Mouse (Mus musculus) forebrain, postnatal 0 days (tissue): Measurements from ENCODE around the gene Tpsab1. TPM values are rescaled to one million over a fixed set of nuclear protein-coding genes. Genes with fewer than 3 reads are reported as not detected.

Experiments
- ATAC-seq: fragments of 200-750 bp; cut with Nextera tagmentation; 2 replicates; pipeline ENCODE4 v1.8.0; 2017; ENCODE audit warnings: mild to moderate bottlenecking, moderate library complexity
- DNase-seq: peaks from one replicate; pipeline ENCODE4 v3.0.0-alpha.2; 2015
- H3K27ac ChIP-seq: fragments of 300-500 bp; sonication (generic); 2 replicates; pipeline ENCODE4 v1.5.1; 2014; ENCODE audit warnings: low read depth, mild to moderate bottlenecking, antibody characterized with exemption, low read length, moderate library complexity, mixed read lengths
- H3K27me3 ChIP-seq: fragments of 300-500 bp; sonication (generic); 2 replicates; pipeline ENCODE4 v1.6.1; 2014; ENCODE audit warnings: mild to moderate bottlenecking, low read length, mixed read lengths; ENCODE audit not compliant: insufficient read depth
- H3K36me3 ChIP-seq: fragments of 300-500 bp; sonication (generic); 2 replicates; pipeline ENCODE4 v1.6.1; 2014; ENCODE audit warnings: mild to moderate bottlenecking, moderate library complexity; ENCODE audit not compliant: insufficient read depth
- H3K4me1 ChIP-seq: fragments of 300-500 bp; sonication (generic); 2 replicates; pipeline ENCODE4 v1.6.1; 2014; ENCODE audit warnings: antibody characterized with exemption; ENCODE audit not compliant: insufficient read depth
- H3K4me2 ChIP-seq: fragments of 300-500 bp; sonication (generic); 2 replicates; pipeline ENCODE4 v1.6.1; 2014; ENCODE audit warnings: low read depth, mild to moderate bottlenecking, moderate library complexity
- H3K4me3 ChIP-seq: fragments of 300-500 bp; sonication (generic); 2 replicates; pipeline ENCODE4 v1.5.1; 2014; ENCODE audit warnings: low read depth, low read length, mixed read lengths
- H3K9ac ChIP-seq: fragments of 300-500 bp; sonication (generic); 2 replicates; pipeline ENCODE4 v1.6.1; 2014; ENCODE audit warnings: mild to moderate bottlenecking
- H3K9me3 ChIP-seq: fragments of 300-500 bp; sonication (generic); 2 replicates; pipeline ENCODE4 v1.6.1; 2016; ENCODE audit warnings: low read length
- CTCF ChIP-seq: sonication (generic); IDR thresholded peaks from 2 replicates; pipeline ENCODE4 v1.5.1; 2016; ENCODE audit warnings: antibody characterized with exemption, control low read depth, low read depth
- WGBS: fragments of 180-500 bp; shearing (Covaris S2); extraction: QIAGEN DNeasy Blood & Tissue Kit; methylation state at CpG from one replicate; pipeline ENCODE4 v1.1.7; 2014; 5-methylcytosine and 5-hydroxymethylcytosine counted together
- polyA plus RNA-seq: library from polyadenylated mRNA; unstranded; fragments of >200 nt; fragmentation: Nextera tagmentation; extraction: Ambion mirVana; gene quantifications from 2 replicates; pipeline ENCODE4 v1.2.1, GENCODE M21; 2015
- total RNA-seq: library from RNA; depleted of rRNA; stranded (reverse); fragments of >200 nt; gene quantifications from 2 replicates; pipeline ENCODE4 v1.2.3, GENCODE M21; 2014; rRNA removed

Tpsab1 gene
- total RNA-seq, result not detected in 2 replicates
- polyA plus RNA-seq, result 0.13 TPM in 1 of 2 replicates, not detected in the other

DNA sequence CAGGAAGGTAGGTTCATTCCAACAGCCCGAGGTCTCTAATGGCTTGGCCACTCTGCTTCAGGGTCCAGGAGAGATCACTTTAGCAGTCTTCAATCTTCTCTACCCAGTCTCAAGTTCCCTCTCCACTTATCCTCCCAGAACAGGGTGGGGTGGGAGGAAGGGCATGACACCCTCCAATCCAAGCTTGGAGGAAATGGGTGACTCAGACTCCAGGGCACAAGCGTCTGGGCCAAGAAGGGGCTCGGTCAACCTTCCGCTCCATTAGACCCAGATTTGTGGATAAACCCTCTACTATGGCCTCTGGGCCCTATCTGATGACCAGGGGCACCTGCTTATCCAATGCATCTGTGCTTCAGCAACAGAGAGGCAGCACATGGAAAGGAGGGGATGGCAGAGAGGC, at the start of gene Tpsab1:
Gene Tpsab1 (minus strand): TSS at position 101 of the 400 bp plus-strand sequence.
- H3K4me3 ChIP-seq, result no peak within 1 kb of the TSS
- no peak for TF ChIP-seq CTCF
- H3K36me3 ChIP-seq, result no peaks in the 10 kb centered on the region
- no peak for ATAC-seq
- H3K4me1 ChIP-seq, result no peaks in the 10 kb centered on the region
- no peaks in the 10 kb centered on the region for H3K27me3 ChIP-seq
- H3K27ac ChIP-seq, result no peak within 1 kb of the TSS
- H3K9me3 ChIP-seq, result no peaks in the 10 kb centered on the region
- no peak within 1 kb of the TSS for H3K9ac ChIP-seq
- DNase-seq, result no peak
- 84% methylated on average over 4 of the region's 4 CpGs for WGBS
- no peak within 1 kb of the TSS for H3K4me2 ChIP-seq

DNA sequence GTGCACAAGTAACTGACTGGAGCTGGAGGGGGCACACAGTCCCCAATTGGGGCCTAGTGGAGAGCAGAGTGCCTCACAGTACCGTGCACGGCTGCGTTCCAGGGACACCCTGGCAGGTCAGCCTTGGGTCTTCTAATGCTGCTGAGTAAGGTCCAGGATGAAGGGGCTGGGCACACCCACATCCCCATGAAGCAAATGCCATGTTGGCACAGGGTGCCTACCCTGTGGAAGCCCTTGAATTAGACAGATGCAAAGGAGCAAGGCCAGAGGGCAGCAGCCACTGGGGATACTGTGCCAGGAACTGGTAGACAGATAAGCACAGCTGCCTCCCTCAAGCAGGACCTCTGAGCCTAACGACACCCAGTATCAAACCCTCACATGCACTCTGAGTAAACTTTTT, 49.2 kb upstream of the Tpsab1 start:
- Histone ChIP-seq H3K4me1 (no peaks in the 10 kb centered on the region), H3K36me3 (peaks cover 30% of the 10 kb centered on the region), H3K9ac (no peak overlapping the region), H3K27me3 (no peaks in the 10 kb centered on the region), H3K27ac (no peak overlapping the region), H3K4me2 (no peak overlapping the region), H3K4me3 (no peak overlapping the region), H3K9me3 (no peaks in the 10 kb centered on the region)
- DNase-seq (no peak), ATAC-seq (no peak)
- WGBS, result 88% methylated on average over 4 of the region's 4 CpGs
- no peak for TF ChIP-seq CTCF

DNA sequence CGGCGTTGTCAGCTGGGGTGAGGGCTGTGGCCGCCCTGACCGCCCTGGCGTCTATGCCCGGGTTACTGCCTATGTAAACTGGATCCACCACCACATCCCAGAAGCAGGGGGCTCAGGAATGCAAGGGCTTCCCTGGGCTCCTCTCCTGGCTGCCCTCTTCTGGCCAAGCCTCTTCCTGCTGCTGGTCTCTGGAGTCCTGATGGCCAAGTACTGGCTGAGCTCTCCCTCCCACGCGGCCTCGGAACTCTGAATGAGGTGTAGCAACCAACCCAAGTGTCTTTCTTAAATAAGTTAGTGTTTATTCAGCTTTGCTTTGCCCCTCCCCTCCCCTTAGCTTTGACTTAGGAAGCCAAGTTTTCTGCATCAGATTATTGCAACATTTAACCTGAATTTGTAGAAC, 28.6 kb upstream of the Tpsab1 start:
- Histone ChIP-seq H3K27me3 (no peaks in the 10 kb centered on the region), H3K4me3 (no peak overlapping the region), H3K27ac (no peak overlapping the region), H3K36me3 (peaks cover 25% of the 10 kb centered on the region; the same call in 1 of the 2 replicates), H3K4me2 (no peak overlapping the region), H3K4me1 (no peaks in the 10 kb centered on the region), H3K9ac (no peak overlapping the region), H3K9me3 (no peaks in the 10 kb centered on the region)
- 46% methylated on average over 9 of the region's 9 CpGs for WGBS
- DNase-seq, result peak; percentile 12
- ATAC-seq, result 0 out of 2 replicates have a peak, but pooled peaks have one; percentile 47
- TF ChIP-seq CTCF, result peak; percentile 58

DNA sequence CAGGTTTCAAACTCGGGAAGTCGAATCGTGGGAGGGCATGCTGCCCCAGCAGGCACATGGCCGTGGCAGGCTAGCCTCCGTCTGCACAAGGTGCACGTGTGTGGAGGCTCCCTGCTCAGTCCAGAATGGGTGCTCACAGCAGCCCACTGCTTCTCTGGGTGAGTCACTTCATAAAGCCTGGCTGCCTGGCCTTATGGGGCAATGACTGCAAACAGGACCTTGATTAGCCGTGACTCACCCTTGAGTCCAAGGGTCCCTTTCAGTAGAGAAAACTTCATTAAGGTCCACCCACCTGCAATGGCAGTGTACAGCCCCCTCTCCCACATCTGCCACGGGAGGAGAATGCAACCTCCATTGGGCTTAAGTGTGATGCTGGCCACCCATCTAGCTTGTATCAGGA, 27.1 kb upstream of the Tpsab1 start:
- Histone ChIP-seq H3K4me1 (no peaks in the 10 kb centered on the region), H3K27ac (no peak overlapping the region), H3K9ac (no peak overlapping the region), H3K4me2 (no peak overlapping the region), H3K9me3 (no peaks in the 10 kb centered on the region), H3K4me3 (no peak overlapping the region), H3K36me3 (peaks cover 21% of the 10 kb centered on the region; the same call in 1 of the 2 replicates), H3K27me3 (no peaks in the 10 kb centered on the region)
- no peak for DNase-seq
- no peak for TF ChIP-seq CTCF
- no peak for ATAC-seq
- WGBS, result 76% methylated on average over 8 of the region's 8 CpGs

DNA sequence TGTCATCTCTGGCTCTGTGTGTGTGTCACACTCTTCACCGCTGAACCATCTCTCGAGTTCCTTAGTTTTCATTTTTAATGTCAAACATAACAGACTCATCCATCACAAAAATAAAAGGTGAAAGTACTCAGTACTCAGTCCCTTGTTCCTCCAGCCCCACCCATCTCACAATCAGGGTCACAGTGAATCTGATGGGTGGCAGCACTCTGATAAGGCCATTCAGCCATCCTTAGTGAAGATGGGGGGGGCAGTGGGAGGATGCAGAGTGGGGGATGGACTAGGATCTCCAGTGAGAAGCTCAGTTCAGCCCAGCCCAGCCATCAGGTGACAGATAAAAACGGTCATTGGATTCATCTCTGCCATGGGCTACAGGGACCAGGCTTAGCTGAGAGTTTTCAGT, 23.6 kb upstream of the Tpsab1 start, which contains the start of gene Tpsg1:
Gene Tpsg1 (plus strand): TSS at position 301 of the 400 bp plus-strand sequence.
- Histone ChIP-seq H3K27ac (no peak within 1 kb of the TSS), H3K4me2 (no peak within 1 kb of the TSS), H3K4me3 (no peak within 1 kb of the TSS), H3K4me1 (no peaks in the 10 kb centered on the region), H3K27me3 (no peaks in the 10 kb centered on the region), H3K36me3 (no peaks in the 10 kb centered on the region), H3K9me3 (no peaks in the 10 kb centered on the region), H3K9ac (no peak within 1 kb of the TSS)
- DNase-seq (no peak), ATAC-seq (no peak)
- 80% methylated on average over 3 of the region's 3 CpGs for WGBS
- TF ChIP-seq CTCF, result no peak

DNA sequence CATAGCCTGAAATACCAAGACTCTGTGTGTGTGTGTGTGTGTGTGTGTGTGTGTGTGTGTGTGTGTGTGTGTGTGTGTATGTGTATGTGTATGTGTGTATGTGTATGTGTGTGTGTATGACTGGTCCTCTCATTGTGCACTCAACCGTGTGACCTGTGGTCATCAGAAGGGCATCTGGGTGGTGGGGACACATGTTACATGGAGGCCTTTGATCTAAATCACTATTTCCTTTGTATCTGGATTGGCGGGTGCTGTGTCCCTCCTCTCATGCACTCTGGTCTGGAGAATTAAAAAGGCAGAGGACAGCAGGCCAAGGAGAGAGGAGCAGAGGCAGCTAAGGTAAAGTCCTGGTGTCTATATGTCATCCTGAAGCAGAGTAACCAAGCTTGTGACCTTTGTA, 20.6 kb upstream of the Tpsab1 start, which contains the start of gene Tpsb2:
Gene Tpsb2 (plus strand): TSS at position 301 of the 400 bp plus-strand sequence.
- Histone ChIP-seq H3K4me3 (no peak within 1 kb of the TSS), H3K4me2 (no peak within 1 kb of the TSS), H3K27me3 (no peaks in the 10 kb centered on the region), H3K9ac (no peak within 1 kb of the TSS), H3K4me1 (no peaks in the 10 kb centered on the region), H3K36me3 (no peaks in the 10 kb centered on the region), H3K27ac (no peak within 1 kb of the TSS), H3K9me3 (no peaks in the 10 kb centered on the region)
- TF ChIP-seq CTCF, result no peak
- WGBS, result 76% methylated on average over 2 of the region's 2 CpGs
- DNase-seq (no peak), ATAC-seq (no peak)

DNA sequence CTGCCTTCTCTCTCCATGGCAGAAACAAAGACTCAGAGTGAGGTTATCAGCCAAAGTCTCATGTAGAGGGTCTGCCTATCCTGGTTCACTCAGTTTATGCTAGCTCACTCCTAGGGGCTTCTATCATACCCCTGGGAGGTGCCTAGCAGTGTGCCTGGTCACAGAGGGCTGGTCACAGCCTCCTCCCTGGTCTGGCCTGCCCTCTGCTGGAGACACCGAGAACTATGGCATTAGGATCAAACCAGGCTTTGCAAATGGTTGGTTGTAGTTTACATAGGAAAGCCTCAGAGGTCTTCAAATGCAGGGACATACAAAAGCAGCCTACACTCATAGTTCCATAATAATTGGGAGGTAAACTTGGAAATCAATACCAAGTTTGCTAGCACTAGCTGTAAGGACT, 18.4 kb upstream of the Tpsab1 start:
- no peak for ATAC-seq
- Histone ChIP-seq H3K9me3 (no peaks in the 10 kb centered on the region), H3K4me2 (no peak overlapping the region), H3K27ac (no peak overlapping the region), H3K27me3 (no peaks in the 10 kb centered on the region), H3K4me3 (no peak overlapping the region), H3K36me3 (no peaks in the 10 kb centered on the region), H3K9ac (no peak overlapping the region), H3K4me1 (no peaks in the 10 kb centered on the region)
- WGBS, result 3% methylated on average over 1 of the region's 1 CpGs
- peak; percentile 9 for DNase-seq
- peak; percentile 70 for TF ChIP-seq CTCF
